Mouse (Mus musculus) lung, adult 2 months (tissue): ENCODE results near the gene Rapgefl1. TPM values are rescaled to one million over a fixed set of nuclear protein-coding genes. Genes with fewer than 3 reads are reported as not detected.
A peak's percentile ranks its signal among the peaks of the same experiment; 100 is the strongest.

Experiments
- DNase-seq: peaks from one replicate; pipeline ENCODE4 v3.0.0; 2022
- H3K4me1 ChIP-seq: fragments of 200-500 bp; 2 replicates; pipeline ENCODE4 v1.6.1; 2011; ENCODE audit warnings: low read length; ENCODE audit not compliant: control insufficient read depth, insufficient read depth
- H3K4me3 ChIP-seq: fragments of 200-500 bp; replicated peaks from 2 replicates; pipeline ENCODE3; 2011; ENCODE audit warnings: low read depth, mild to moderate bottlenecking, control low read depth, low read length; ENCODE audit errors: extremely low read depth
- CTCF ChIP-seq: fragments of 200-500 bp; IDR thresholded peaks from 2 replicates; pipeline ENCODE4 v1.5.1; 2011; ENCODE audit warnings: mild to moderate bottlenecking, low read length, control low read depth; ENCODE audit not compliant: insufficient read depth
- POLR2A ChIP-seq: fragments of 200-500 bp; IDR thresholded peaks from 2 replicates; pipeline ENCODE4 v1.6.1; 2011; ENCODE audit warnings: low read depth, mild to moderate bottlenecking, control low read depth, low read length, borderline replicate concordance; ENCODE audit errors: extremely low read depth
- WGBS: fragments of 180-500 bp; shearing (Covaris S2); methylation state at CpG from one replicate; pipeline ENCODE4 v1.1.7; 2018; 5-methylcytosine and 5-hydroxymethylcytosine counted together
- polyA plus RNA-seq: library from polyadenylated mRNA; depleted of rRNA; stranded (reverse); fragments of >200 nt; gene quantifications from 2 replicates; pipeline ENCODE4 v1.2.3, GENCODE M21; 2012; rRNA removed

Gene Rapgefl1
- polyA plus RNA-seq, 1 experiment = 18.4 TPM

- Histone ChIP-seq H3K4me1 (peaks cover 8% of the 10 kb centered on the region), H3K4me3 (no peak overlapping the region)
- no peak for DNase-seq
- 59% methylated on average over 4 of the region's 4 CpGs for WGBS
- TF ChIP-seq CTCF (no peak), POLR2A (no peak)
Measured at GRCm38 (mm10) chr11:98871416-98871815, 34.8 kb downstream of the Rapgefl1 start.

- 54% methylated on average over 4 of the region's 4 CpGs for WGBS
- Histone ChIP-seq H3K4me3 (no peak overlapping the region), H3K4me1 (peaks cover 9% of the 10 kb centered on the region)
- TF ChIP-seq POLR2A = no peak
- no peak for TF ChIP-seq CTCF
- DNase-seq = peak; percentile 36
Measured at GRCm38 (mm10) chr11:98872040-98872439, 35.5 kb downstream of the Rapgefl1 start.

- WGBS = 54% methylated on average over 9 of the region's 9 CpGs
- DNase-seq = peak; percentile 82
- no peak overlapping the region for H3K4me3 ChIP-seq
- peaks cover 10% of the 10 kb centered on the region for H3K4me1 ChIP-seq
- TF ChIP-seq CTCF (no peak), POLR2A (no peak)
Measured at GRCm38 (mm10) chr11:98873900-98874299, 37.3 kb downstream of the Rapgefl1 start.

- no peak for DNase-seq
- TF ChIP-seq CTCF (no peak), POLR2A (no peak)
Measured at GRCm38 (mm10) chr11:98877001-98877400, 40.4 kb downstream of the Rapgefl1 start.

GRCm38 (mm10) chr11:98887703-98888102, 51.1 kb downstream of the Rapgefl1 start:
- no peak for DNase-seq
- no peak for TF ChIP-seq POLR2A
- TF ChIP-seq CTCF = no peak
- no peaks in the 10 kb centered on the region for H3K4me1 ChIP-seq
- 91% methylated on average over 3 of the region's 3 CpGs for WGBS
- no peak overlapping the region for H3K4me3 ChIP-seq

More at GRCm38 (mm10) chr11:98877001-98877400, 40.4 kb downstream of the Rapgefl1 start:
- WGBS = 69% methylated on average over 9 of the region's 9 CpGs
- H3K4me3 ChIP-seq = no peak overlapping the region
- peaks cover 5% of the 10 kb centered on the region; the same call in 1 of the 2 replicates for H3K4me1 ChIP-seq

GRCm38 (mm10) chr11:98889077-98889476, 52.5 kb downstream of the Rapgefl1 start:
- 91% methylated on average over 4 of the region's 4 CpGs for WGBS
- Histone ChIP-seq H3K4me3 (no peak overlapping the region), H3K4me1 (no peaks in the 10 kb centered on the region)
- DNase-seq = no peak
- TF ChIP-seq POLR2A (no peak), CTCF (no peak)

GRCm38 (mm10) chr11:98889977-98890376, 53.4 kb downstream of the Rapgefl1 start:
- DNase-seq = no peak
- no peaks in the 10 kb centered on the region for H3K4me1 ChIP-seq
- 86% methylated on average over 5 of the region's 5 CpGs for WGBS
- H3K4me3 ChIP-seq = no peak overlapping the region
- TF ChIP-seq POLR2A = no peak
- TF ChIP-seq CTCF = no peak

- WGBS = 69% methylated on average over 5 of the region's 5 CpGs
- DNase-seq = no peak
- no peaks in the 10 kb centered on the region for H3K4me1 ChIP-seq
- no peak overlapping the region for H3K4me3 ChIP-seq
- no peak for TF ChIP-seq POLR2A
- no peak for TF ChIP-seq CTCF
Measured at GRCm38 (mm10) chr11:98892426-98892825, 55.8 kb downstream of the Rapgefl1 start.

GRCm38 (mm10) chr11:98900529-98901125, 64.0 kb downstream of the Rapgefl1 start:
- 44% methylated on average over 12 of the region's 12 CpGs for WGBS
- no peak for DNase-seq
- no peak for TF ChIP-seq POLR2A
- no peak for TF ChIP-seq CTCF
- Histone ChIP-seq H3K4me1 (peaks cover 3% of the 10 kb centered on the region), H3K4me3 (no peak overlapping the region)

GRCm38 (mm10) chr11:98902621-98903245, 66.1 kb downstream of the Rapgefl1 start:
- TF ChIP-seq POLR2A (no peak), CTCF (no peak)
- WGBS = 60% methylated on average over 10 of the region's 10 CpGs
- H3K4me3 ChIP-seq = no peak overlapping the region

More at GRCm38 (mm10) chr11:98902621-98903245, 66.1 kb downstream of the Rapgefl1 start:
- H3K4me1 ChIP-seq = peaks cover 5% of the 10 kb centered on the region
- DNase-seq = no peak

Other genes with a start within 250 kb of the Rapgefl1 start
- gene Ormdl3, start 249.4 kb upstream of the Rapgefl1 start, polyA plus RNA-seq = 55.6 and 56.7 TPM in 2 replicates
- not detected in 2 replicates for gene Lrrc3c, start 238.5 kb upstream of the Rapgefl1 start, polyA plus RNA-seq
- gene Gm12355, start 211.1 kb upstream of the Rapgefl1 start, polyA plus RNA-seq = not detected in 2 replicates
- not detected in 2 replicates for gene Gsdma3, start 210.4 kb upstream of the Rapgefl1 start, polyA plus RNA-seq
- gene Gsdma2, start 190.0 kb upstream of the Rapgefl1 start, polyA plus RNA-seq = not detected in 2 replicates
- 11.5 TPM in 1 of 2 replicates, not detected in the other for gene Gsdma, start 172.4 kb upstream of the Rapgefl1 start, polyA plus RNA-seq
- gene Psmd3, start 154.2 kb upstream of the Rapgefl1 start, polyA plus RNA-seq = 136 and 156 TPM in 2 replicates
- gene Csf3, start 135.5 kb upstream of the Rapgefl1 start, polyA plus RNA-seq = not detected in 2 replicates
- 45.0 and 55.1 TPM in 2 replicates for gene Med24, start 107.3 kb upstream of the Rapgefl1 start, polyA plus RNA-seq
- 142 and 159 TPM in 2 replicates for gene Thra, start 96.1 kb upstream of the Rapgefl1 start, polyA plus RNA-seq
- 213 and 329 TPM in 2 replicates for gene Nr1d1, start 61.5 kb upstream of the Rapgefl1 start, polyA plus RNA-seq
- 39.0 and 54.3 TPM in 2 replicates for gene Msl1, start 41.3 kb upstream of the Rapgefl1 start, polyA plus RNA-seq
- gene Casc3, start 31.9 kb upstream of the Rapgefl1 start, polyA plus RNA-seq = 33.6 and 37.9 TPM in 2 replicates
- gene Wipf2, start 26.9 kb downstream of the Rapgefl1 start, polyA plus RNA-seq = 10.1 and 14.0 TPM in 2 replicates
- gene Cdc6, start 71.0 kb downstream of the Rapgefl1 start, polyA plus RNA-seq = 0.16 and 0.25 TPM in 2 replicates
- gene Rara, start 91.0 kb downstream of the Rapgefl1 start, polyA plus RNA-seq = 59.0 and 62.2 TPM in 2 replicates
- 0.29 and 0.40 TPM in 2 replicates for gene Gjd3, start 146.2 kb downstream of the Rapgefl1 start, polyA plus RNA-seq
- 0.58 and 1.4 TPM in 2 replicates for gene Top2a, start 187.4 kb downstream of the Rapgefl1 start, polyA plus RNA-seq
- gene Igfbp4, start 204.5 kb downstream of the Rapgefl1 start, polyA plus RNA-seq = 459 and 481 TPM in 2 replicates